Mouse (Mus musculus) c-Kit-negative CD71-positive TER-119-positive erythroid progenitor cells, embryonic 14.5 days (primary cell): ENCODE results near the gene Slc25a19.

Experiments used
- DNase-seq: peaks from one replicate; pipeline ENCODE4 v3.0.0-alpha.2; 2013; ENCODE audit warnings: low read depth, low spot score

Gene Slc25a19

DNA sequence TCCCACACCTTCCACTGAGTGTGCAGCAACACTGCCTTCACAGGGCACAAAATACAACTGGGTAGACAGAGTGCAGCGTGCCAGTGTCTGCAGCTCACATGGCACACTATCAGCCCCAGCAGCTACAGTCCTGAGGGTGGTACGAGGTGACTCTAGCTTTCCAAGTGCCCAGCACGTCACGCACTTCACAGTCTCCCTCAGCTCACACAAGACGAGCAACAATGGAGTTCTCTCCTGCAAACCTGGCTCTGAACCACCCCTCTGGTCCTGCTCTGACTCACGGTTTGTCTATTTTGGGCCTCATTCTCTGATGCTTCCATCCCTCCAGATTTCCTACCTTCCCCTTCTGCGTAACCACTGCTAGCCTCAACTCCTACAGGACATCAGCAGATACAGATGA lies 28.4 kb downstream of the Slc25a19 start:
- no peak for DNase-seq

DNA sequence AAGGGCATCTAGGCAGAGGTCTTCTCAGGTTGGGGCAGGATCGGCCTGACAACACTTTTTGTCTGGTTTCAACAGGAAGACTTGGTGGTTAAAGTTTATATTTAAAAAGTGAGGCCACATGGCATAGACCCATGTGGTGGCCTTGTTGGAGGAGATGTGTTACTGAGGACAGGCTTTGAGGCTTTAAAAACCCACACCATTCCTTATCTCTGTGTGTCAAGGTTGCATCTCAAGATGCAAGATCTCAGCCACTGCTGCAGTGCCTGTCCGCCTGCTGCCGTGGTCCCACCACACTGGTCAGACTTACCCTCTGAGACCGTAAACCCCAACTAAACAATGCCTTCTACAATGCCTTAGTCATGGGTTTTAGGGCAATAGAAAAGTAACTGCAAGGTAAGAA lies 29.8 kb downstream of the Slc25a19 start:
- no peak for DNase-seq

GRCm38 (mm10) chr11:115595209-115595608 lies 32.9 kb downstream of the Slc25a19 start:
- no peak for DNase-seq

DNA sequence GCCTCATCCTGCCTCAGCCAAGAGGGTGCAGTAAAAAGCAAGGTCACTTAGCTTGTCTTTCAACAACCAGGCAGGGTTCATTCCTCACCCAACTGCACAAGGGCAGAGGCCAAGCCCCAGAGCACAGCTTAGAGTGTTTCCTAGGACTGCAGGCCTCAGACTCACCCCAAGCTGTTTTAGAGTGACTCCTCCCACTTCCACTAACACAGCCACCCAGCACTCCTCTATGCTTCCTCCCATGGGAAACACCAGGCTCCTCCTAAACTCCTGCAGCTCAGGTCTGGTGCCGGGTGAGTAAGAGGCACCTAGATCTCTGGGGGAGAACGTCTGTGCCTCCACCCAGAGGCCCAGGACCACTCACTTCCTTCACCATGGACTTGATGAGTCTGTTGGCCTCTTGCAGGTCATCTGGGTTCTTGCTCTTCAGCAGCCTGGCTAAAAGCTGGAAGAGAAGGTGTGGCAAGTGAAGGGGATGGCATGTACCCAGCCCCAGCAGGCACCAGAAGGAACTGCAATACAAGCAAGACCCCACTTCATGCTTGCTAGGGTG lies 37.5 kb downstream of the Slc25a19 start:
- no peak for DNase-seq

DNA sequence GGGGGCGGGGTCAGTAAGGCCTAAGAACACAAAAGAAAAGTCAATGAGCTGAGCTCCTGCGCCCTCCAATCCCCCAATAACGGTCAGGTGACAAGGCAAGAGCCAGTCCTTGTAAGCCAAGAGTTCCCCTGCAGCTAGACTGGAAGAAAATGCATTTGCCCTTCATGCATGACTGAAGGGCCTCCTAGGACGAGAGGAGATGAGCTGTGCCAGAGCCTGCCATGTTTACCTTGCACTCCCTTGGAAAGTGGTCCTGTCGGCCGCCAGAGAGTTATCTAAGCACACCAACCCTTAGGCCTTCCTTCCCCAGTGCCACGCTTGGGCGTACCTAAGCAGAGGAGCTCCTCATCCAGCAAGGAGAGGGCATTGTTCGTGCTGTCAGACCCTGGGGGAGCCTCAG lies 40.1 kb downstream of the Slc25a19 start:
- DNase-seq = no peak

GRCm38 (mm10) chr11:115586403-115586802 lies 41.7 kb downstream of the Slc25a19 start:
- no peak for DNase-seq

- no peak for DNase-seq
These were observed 42.5 kb downstream of the Slc25a19 start for GRCm38 (mm10) chr11:115585573-115586100.

- DNase-seq = no peak
These were observed 43.6 kb downstream of the Slc25a19 start for GRCm38 (mm10) chr11:115584376-115585073.

GRCm38 (mm10) chr11:115582913-115583606 lies 45.0 kb downstream of the Slc25a19 start:
- no peak for DNase-seq

- no peak for DNase-seq
These were observed 49.0 kb downstream of the Slc25a19 start for GRCm38 (mm10) chr11:115579080-115579479.

GRCm38 (mm10) chr11:115564961-115565360 lies 63.1 kb downstream of the Slc25a19 start:
- DNase-seq = no peak
